Mouse (Mus musculus) testis, adult 2 months (tissue): ENCODE data around the gene Cdiptos. TPM values are rescaled to one million over a fixed set of nuclear protein-coding genes. Genes with fewer than 3 reads are reported as not detected.

Experiments
- H3K27ac ChIP-seq: fragments of 200-500 bp; 2 replicates; pipeline ENCODE4 v1.5.1; 2012; ENCODE audit warnings: low read depth, low read length; ENCODE audit not compliant: control insufficient read depth, insufficient read depth
- H3K27me3 ChIP-seq: fragments of 200-500 bp; 2 replicates; pipeline ENCODE4 v1.6.1; 2012; ENCODE audit warnings: mild to moderate bottlenecking, low read length, moderate library complexity; ENCODE audit not compliant: control insufficient read depth, insufficient read depth
- H3K36me3 ChIP-seq: fragments of 200-500 bp; 2 replicates; pipeline ENCODE4 v1.6.1; 2012; ENCODE audit warnings: mild to moderate bottlenecking, low read length; ENCODE audit not compliant: control insufficient read depth, insufficient read depth
- H3K4me1 ChIP-seq: fragments of 200-500 bp; 2 replicates; pipeline ENCODE4 v1.6.1; 2012; ENCODE audit warnings: low read length; ENCODE audit not compliant: control insufficient read depth, insufficient read depth
- H3K4me3 ChIP-seq: fragments of 200-500 bp; 2 replicates; pipeline ENCODE4 v1.5.1; 2012; ENCODE audit warnings: low read depth, mild to moderate bottlenecking, low read length, moderate library complexity, mixed read lengths; ENCODE audit not compliant: control insufficient read depth
- CTCF ChIP-seq: fragments of 200-500 bp; IDR thresholded peaks from 2 replicates; pipeline ENCODE4 v1.5.1; 2012; ENCODE audit warnings: low read depth, mild to moderate bottlenecking, inconsistent platforms, low read length, moderate library complexity; ENCODE audit not compliant: control insufficient read depth, insufficient read depth, insufficient replicate concordance
- POLR2A ChIP-seq: fragments of 200-500 bp; IDR thresholded peaks from 2 replicates; pipeline ENCODE4 v1.6.1; 2012; ENCODE audit warnings: low read depth, mild to moderate bottlenecking, inconsistent platforms, low read length, moderate library complexity; ENCODE audit not compliant: control insufficient read depth
- polyA plus RNA-seq: library from polyadenylated mRNA; depleted of rRNA; stranded (reverse); fragments of >200 nt; gene quantifications from 2 replicates; pipeline ENCODE4 v1.2.3, GENCODE M21; 2012; rRNA removed

Cdiptos gene
- 804 and 822 TPM in 2 replicates for polyA plus RNA-seq

DNA sequence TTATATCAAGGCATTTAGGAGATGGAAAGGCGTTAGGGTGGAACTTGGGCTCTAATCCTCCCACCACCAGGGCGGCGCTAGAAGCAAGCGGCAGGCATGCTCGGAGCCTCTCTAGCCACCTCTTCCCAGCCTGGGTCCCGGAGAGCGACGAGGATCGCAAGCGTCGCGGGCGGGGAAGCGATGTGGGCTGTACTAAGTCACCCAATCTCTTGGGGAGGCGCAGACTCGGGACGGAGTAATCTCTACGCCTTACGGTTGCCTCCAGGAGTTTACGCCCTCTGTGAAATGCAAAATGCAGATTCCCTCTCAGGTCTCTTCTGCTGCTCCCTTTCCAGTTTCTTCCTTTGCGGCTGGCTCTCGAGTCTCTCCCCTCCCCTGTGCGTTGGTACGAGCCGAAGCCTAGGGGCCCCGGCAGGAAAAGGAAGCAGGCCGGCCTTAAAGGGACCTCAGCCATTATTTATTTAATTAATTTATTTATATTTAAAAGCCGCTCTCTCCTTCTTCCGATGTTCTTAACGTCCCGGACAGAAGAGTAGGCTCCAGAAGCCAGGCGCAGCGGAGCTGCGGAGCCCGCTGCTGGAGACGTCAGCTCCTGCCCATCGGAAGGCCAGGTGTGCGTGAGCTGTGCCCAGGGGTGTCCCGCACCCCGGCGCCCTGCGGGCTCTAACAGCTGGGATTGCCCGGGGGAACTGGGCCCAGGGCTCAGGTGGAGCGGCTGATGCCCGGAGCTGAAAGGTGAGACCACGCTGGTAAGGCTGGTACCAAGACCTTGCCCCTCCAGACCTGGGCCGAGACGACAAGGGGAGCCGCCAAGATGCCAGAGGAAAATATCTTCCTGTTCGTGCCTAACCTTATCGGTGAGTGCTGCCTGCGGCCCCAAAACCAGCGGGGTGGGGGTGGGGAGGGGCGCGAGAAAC lies at the start of gene Cdiptos:
TSS of gene Cdiptos (minus strand) at position 149 of the 917 bp plus-strand sequence.
- Histone ChIP-seq H3K36me3 (no peaks in the 10 kb centered on the region), H3K27ac (peak within 1 kb of the TSS; percentile 96), H3K4me3 (peak within 1 kb of the TSS; percentile 91), H3K4me1 (peaks cover 11% of the 10 kb centered on the region), H3K27me3 (no peaks in the 10 kb centered on the region)
- peak; percentile 91 for TF ChIP-seq CTCF
- TF ChIP-seq POLR2A, result peak; percentile 68

DNA sequence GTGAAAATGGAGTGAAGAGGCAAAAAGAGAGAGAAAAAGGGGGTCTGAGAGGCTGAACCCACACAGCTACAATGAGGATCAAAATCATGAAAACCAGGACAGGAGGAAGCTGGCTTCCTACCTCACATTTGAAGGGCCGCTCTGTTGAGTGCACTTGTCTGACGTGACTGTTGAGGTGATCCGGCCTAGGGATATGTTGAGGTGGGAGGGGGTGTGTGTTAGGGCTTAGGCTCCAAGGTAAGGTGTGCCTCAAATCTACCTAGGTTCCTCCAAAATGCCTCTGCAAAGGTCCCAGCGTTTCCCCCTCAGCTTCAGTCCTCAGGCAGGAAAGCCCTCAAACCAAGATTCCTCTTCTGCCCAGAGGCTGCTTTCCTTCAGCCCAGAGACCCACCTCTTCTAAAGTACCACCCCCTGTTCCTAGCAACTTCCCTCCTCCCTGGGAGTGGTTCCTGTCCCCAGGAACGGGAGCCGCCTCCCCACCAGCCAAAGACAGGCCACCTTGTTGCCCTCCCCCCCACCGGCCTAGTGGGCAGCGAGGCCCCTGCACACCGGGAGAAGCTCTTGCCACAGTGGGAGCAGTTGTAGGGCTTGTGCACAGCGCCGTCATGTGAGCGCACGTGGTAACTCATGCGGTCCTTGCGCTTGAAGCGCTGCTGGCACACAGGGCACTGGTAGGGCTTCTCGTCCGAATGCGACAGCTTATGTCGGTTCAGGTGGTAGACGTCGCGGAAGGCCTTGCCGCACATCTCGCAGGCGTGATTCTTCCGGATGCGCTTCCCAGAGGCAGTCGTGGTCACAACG lies 49.1 kb upstream of the Cdiptos start:
- Histone ChIP-seq H3K36me3 (no peaks in the 10 kb centered on the region), H3K4me1 (peaks cover 32% of the 10 kb centered on the region)
- TF ChIP-seq POLR2A (peak; percentile 75; the same call in 1 of the 2 replicates), CTCF (peak; percentile 49; the same call in 1 of the 2 replicates)

GRCm38 (mm10) chr7:127023896-127024690 lies 48.2 kb upstream of the Cdiptos start:
- no peaks in the 10 kb centered on the region for H3K36me3 ChIP-seq
- TF ChIP-seq POLR2A (no peak), CTCF (no peak)
- no peak overlapping the region for H3K4me3 ChIP-seq
- H3K27ac ChIP-seq, result no peak overlapping the region; the same call in 1 of the 2 replicates
- H3K4me1 ChIP-seq, result peaks cover 35% of the 10 kb centered on the region
- H3K27me3 ChIP-seq, result no peaks in the 10 kb centered on the region

More for the DNA sequence above, 49.1 kb upstream of the Cdiptos start:
- peak overlapping the region; percentile 99 for H3K27ac ChIP-seq
- peak overlapping the region; percentile 97 for H3K4me3 ChIP-seq
- no peaks in the 10 kb centered on the region for H3K27me3 ChIP-seq

- H3K4me1 ChIP-seq, result peaks cover 35% of the 10 kb centered on the region
- H3K4me3 ChIP-seq, result no peak overlapping the region
- TF ChIP-seq POLR2A (no peak), CTCF (no peak)
- no peaks in the 10 kb centered on the region for H3K27me3 ChIP-seq
- no peak overlapping the region for H3K27ac ChIP-seq
- no peaks in the 10 kb centered on the region for H3K36me3 ChIP-seq
Measured at GRCm38 (mm10) chr7:127023272-127023691, 47.4 kb upstream of the Cdiptos start.

DNA sequence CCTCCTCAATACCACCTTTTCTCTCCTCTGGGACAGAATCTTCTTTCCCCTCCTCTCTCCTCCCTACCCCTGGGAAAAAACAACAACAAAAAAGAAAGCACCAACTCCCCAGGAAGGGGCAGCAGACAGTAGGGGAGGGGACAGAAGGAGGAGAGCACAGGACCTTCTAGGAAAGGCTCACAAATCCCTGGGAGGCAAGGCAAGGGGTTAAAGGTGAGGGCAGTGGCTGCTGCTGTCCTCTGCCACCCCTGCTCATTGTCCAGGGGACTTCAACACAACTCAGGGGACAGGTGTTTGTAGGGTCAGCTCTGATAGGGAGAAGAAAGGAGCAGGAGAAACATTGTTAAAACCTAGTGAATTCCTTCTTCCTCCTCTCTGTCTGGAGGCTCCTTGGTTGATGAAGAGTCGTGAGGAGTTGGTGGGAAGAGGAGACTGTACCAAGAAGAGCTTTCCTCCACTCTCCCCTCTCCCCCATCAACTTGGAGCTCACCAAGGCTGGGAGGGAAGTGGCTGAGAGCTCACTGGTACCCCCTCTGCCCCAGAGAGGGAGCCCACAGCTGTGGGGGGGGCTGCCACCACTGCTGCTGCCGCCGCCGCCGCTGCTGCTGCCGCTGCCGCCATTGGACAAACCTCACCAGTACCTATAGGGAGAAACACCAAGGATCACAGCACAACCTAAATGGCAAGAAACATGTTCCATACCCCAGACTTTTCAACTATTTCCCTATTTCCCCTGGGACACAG lies 46.8 kb upstream of the Cdiptos start:
- TF ChIP-seq POLR2A (no peak), CTCF (no peak)
- Histone ChIP-seq H3K4me3 (no peak overlapping the region; the same call in 1 of the 2 replicates), H3K36me3 (no peaks in the 10 kb centered on the region), H3K27ac (0 out of 2 replicates have a peak overlapping the region, but pooled peaks have one; percentile 10), H3K4me1 (peaks cover 29% of the 10 kb centered on the region), H3K27me3 (no peaks in the 10 kb centered on the region)
